Mouse (Mus musculus): ENCODE data around the gene Akr1c13.

- TF ChIP-seq CTCF (IDR thresholded peaks at IDR 0.05; ENCODE audit: low read depth, low read length) (no peak), EP300 (IDR thresholded peaks at IDR 0.05; ENCODE audit: insufficient read depth, low read depth, low read length) (no peak), POLR2A (IDR thresholded peaks at IDR 0.05; ENCODE audit: insufficient read depth, low read length) (no peak)
Measured at GRCm38 (mm10) chr13:4168006-4168405, 22.9 kb upstream of the Akr1c13 start.
